Mouse (Mus musculus) lung, embryonic 16.5 days (tissue): ENCODE data around the gene Mlxip. TPM values are rescaled to one million over a fixed set of nuclear protein-coding genes. Genes with fewer than 3 reads are reported as not detected.

Source experiments
- ATAC-seq: fragments of 200-750 bp; cut with Nextera tagmentation; 2 replicates; pipeline ENCODE4 v1.8.0; 2017; ENCODE audit warnings: low read depth, mild to moderate bottlenecking, moderate library complexity
- H3K27ac ChIP-seq: fragments of 300-500 bp; sonication (generic); 2 replicates; pipeline ENCODE4 v1.5.1; 2014; ENCODE audit warnings: mild to moderate bottlenecking, control low read depth, low read length
- H3K27me3 ChIP-seq: fragments of 300-500 bp; sonication (generic); 2 replicates; pipeline ENCODE4 v1.6.1; 2014; ENCODE audit warnings: low read depth, low read length, mixed read lengths; ENCODE audit not compliant: control insufficient read depth, insufficient read depth
- H3K36me3 ChIP-seq: fragments of 300-500 bp; sonication (generic); 2 replicates; pipeline ENCODE4 v1.6.1; 2014; ENCODE audit warnings: low read length; ENCODE audit not compliant: control insufficient read depth, insufficient read depth
- H3K4me1 ChIP-seq: fragments of 300-500 bp; sonication (generic); replicated peaks from 2 replicates; pipeline ENCODE4 v1.6.1; 2014; ENCODE audit warnings: low read length, mixed read lengths; ENCODE audit not compliant: control insufficient read depth, insufficient read depth
- H3K4me2 ChIP-seq: fragments of 300-500 bp; sonication (generic); 2 replicates; pipeline ENCODE4 v1.6.1; 2014; ENCODE audit warnings: low read depth, low read length, control low read depth
- H3K4me3 ChIP-seq: fragments of 300-500 bp; sonication (generic); 2 replicates; pipeline ENCODE4 v1.5.1; 2014; ENCODE audit warnings: mild to moderate bottlenecking, low read length, control low read depth
- H3K9ac ChIP-seq: fragments of 300-500 bp; sonication (generic); 2 replicates; pipeline ENCODE4 v1.6.1; 2014; ENCODE audit warnings: low read length, control low read depth
- H3K9me3 ChIP-seq: fragments of 300-500 bp; sonication (generic); 2 replicates; pipeline ENCODE4 v1.6.1; 2016; ENCODE audit warnings: low read length; ENCODE audit not compliant: control insufficient read depth
- WGBS: fragments of 180-500 bp; shearing (Covaris S2); extraction: QIAGEN DNeasy Blood & Tissue Kit; methylation state at CpG from one replicate; pipeline ENCODE4 v1.1.7; 2014; 5-methylcytosine and 5-hydroxymethylcytosine counted together
- polyA plus RNA-seq: library from polyadenylated mRNA; unstranded; fragments of >200 nt; fragmentation: Nextera tagmentation; extraction: Ambion mirVana; gene quantifications from 2 replicates; pipeline ENCODE4 v1.2.1, GENCODE M21; 2015

Mlxip gene
- polyA plus RNA-seq, 1 experiment from 2014 or later: 17.8 TPM

- 53% methylated on average over 2 of the region's 2 CpGs for WGBS
- H3K9ac ChIP-seq: no peak overlapping the region
- no peak overlapping the region for H3K4me3 ChIP-seq
- peak; percentile 80 for ATAC-seq
- no peak overlapping the region for H3K4me2 ChIP-seq
- H3K4me1 ChIP-seq: peaks cover 24% of the 10 kb centered on the region
- H3K27me3 ChIP-seq: no peaks in the 10 kb centered on the region
- no peaks in the 10 kb centered on the region for H3K9me3 ChIP-seq
- H3K36me3 ChIP-seq: peaks cover 5% of the 10 kb centered on the region; the same call in 1 of the 2 replicates
- H3K27ac ChIP-seq: peak overlapping the region; percentile 67
Observed at GRCm38 (mm10) chr5:123413866-123414363, 19.3 kb downstream of the Mlxip start.

GRCm38 (mm10) chr5:123416149-123416548 lies 21.6 kb downstream of the Mlxip start:
- no peak overlapping the region for H3K4me2 ChIP-seq
- H3K27ac ChIP-seq: no peak overlapping the region
- H3K9ac ChIP-seq: no peak overlapping the region
- 0 out of 2 replicates have a peak, but pooled peaks have one; percentile 8 for ATAC-seq
- H3K27me3 ChIP-seq: no peaks in the 10 kb centered on the region
- WGBS: 52% methylated on average over 3 of the region's 3 CpGs
- peaks cover 24% of the 10 kb centered on the region for H3K4me1 ChIP-seq
- H3K4me3 ChIP-seq: no peak overlapping the region
- no peaks in the 10 kb centered on the region for H3K36me3 ChIP-seq
- no peaks in the 10 kb centered on the region for H3K9me3 ChIP-seq

GRCm38 (mm10) chr5:123416566-123417518 lies 22.2 kb downstream of the Mlxip start:
- Histone ChIP-seq H3K4me3 (no peak overlapping the region), H3K27me3 (no peaks in the 10 kb centered on the region), H3K9ac (no peak overlapping the region), H3K36me3 (no peaks in the 10 kb centered on the region), H3K9me3 (no peaks in the 10 kb centered on the region), H3K4me2 (no peak overlapping the region), H3K4me1 (peaks cover 24% of the 10 kb centered on the region), H3K27ac (no peak overlapping the region)
- ATAC-seq: no peak
- 57% methylated on average over 8 of the region's 8 CpGs for WGBS

- no peak overlapping the region for H3K4me2 ChIP-seq
- WGBS: 68% methylated on average over 2 of the region's 2 CpGs
- 0 out of 2 replicates have a peak, but pooled peaks cover 2% of the 10 kb centered on the region for H3K4me1 ChIP-seq
Observed at GRCm38 (mm10) chr5:123423885-123424284, 29.3 kb downstream of the Mlxip start.

GRCm38 (mm10) chr5:123427556-123427955 lies 33.0 kb downstream of the Mlxip start:
- no peak overlapping the region for H3K27ac ChIP-seq
- peaks cover 3% of the 10 kb centered on the region; the same call in 1 of the 2 replicates for H3K9me3 ChIP-seq
- H3K9ac ChIP-seq: no peak overlapping the region
- no peaks in the 10 kb centered on the region for H3K27me3 ChIP-seq
- no peaks in the 10 kb centered on the region; the same call in 1 of the 2 replicates for H3K36me3 ChIP-seq
- peaks cover 15% of the 10 kb centered on the region for H3K4me1 ChIP-seq
- H3K4me2 ChIP-seq: no peak overlapping the region
- ATAC-seq: no peak
- no peak overlapping the region for H3K4me3 ChIP-seq
- WGBS: 71% methylated on average over 1 of the region's 1 CpGs

More at GRCm38 (mm10) chr5:123423885-123424284, 29.3 kb downstream of the Mlxip start:
- H3K36me3 ChIP-seq: no peaks in the 10 kb centered on the region; the same call in 1 of the 2 replicates
- peaks cover 3% of the 10 kb centered on the region; the same call in 1 of the 2 replicates for H3K9me3 ChIP-seq
- no peak overlapping the region for H3K27ac ChIP-seq
- no peak overlapping the region for H3K4me3 ChIP-seq
- no peak overlapping the region for H3K9ac ChIP-seq
- ATAC-seq: no peak
- H3K27me3 ChIP-seq: no peaks in the 10 kb centered on the region

GRCm38 (mm10) chr5:123431524-123432304 lies 37.1 kb downstream of the Mlxip start:
- peak overlapping the region; percentile 84 for H3K27ac ChIP-seq
- no peaks in the 10 kb centered on the region for H3K27me3 ChIP-seq
- WGBS: 39% methylated on average over 13 of the region's 13 CpGs
- no peak overlapping the region for H3K4me3 ChIP-seq
- ATAC-seq: peak; percentile 73
- H3K4me1 ChIP-seq: peaks cover 33% of the 10 kb centered on the region
- no peaks in the 10 kb centered on the region for H3K36me3 ChIP-seq
- H3K4me2 ChIP-seq: peak overlapping the region; percentile 15; the same call in 1 of the 2 replicates
- no peak overlapping the region; the same call in 1 of the 2 replicates for H3K9ac ChIP-seq
- no peaks in the 10 kb centered on the region for H3K9me3 ChIP-seq

- peaks cover 33% of the 10 kb centered on the region for H3K4me1 ChIP-seq
- 0 out of 2 replicates have a peak overlapping the region, but pooled peaks have one; percentile 22 for H3K4me2 ChIP-seq
- WGBS: 24% methylated on average over 3 of the region's 3 CpGs
- peak overlapping the region; percentile 20; the same call in 1 of the 2 replicates for H3K9ac ChIP-seq
- H3K36me3 ChIP-seq: no peaks in the 10 kb centered on the region
- ATAC-seq: peak; percentile 57
- peak overlapping the region; percentile 84 for H3K27ac ChIP-seq
- H3K9me3 ChIP-seq: no peaks in the 10 kb centered on the region
- H3K27me3 ChIP-seq: no peaks in the 10 kb centered on the region
- H3K4me3 ChIP-seq: no peak overlapping the region
Observed at GRCm38 (mm10) chr5:123432305-123432874, 37.8 kb downstream of the Mlxip start.

GRCm38 (mm10) chr5:123436071-123436779 lies 41.6 kb downstream of the Mlxip start:
- Histone ChIP-seq H3K27ac (peak overlapping the region; percentile 1; the same call in 1 of the 2 replicates), H3K9ac (0 out of 2 replicates have a peak overlapping the region, but pooled peaks have one; percentile 3), H3K9me3 (no peaks in the 10 kb centered on the region), H3K4me1 (peaks cover 33% of the 10 kb centered on the region), H3K4me3 (no peak overlapping the region), H3K36me3 (no peaks in the 10 kb centered on the region), H3K27me3 (no peaks in the 10 kb centered on the region), H3K4me2 (no peak overlapping the region)
- 39% methylated on average over 8 of the region's 8 CpGs for WGBS
- ATAC-seq: peak; percentile 51
